Mouse (Mus musculus) brown adipose tissue, adult 24 weeks (tissue): ENCODE measurements around the gene Ate1. TPM values are rescaled to one million over a fixed set of nuclear protein-coding genes. Genes with fewer than 3 reads are reported as not detected.
A peak's percentile ranks its signal among the peaks of the same experiment; 100 is the strongest.
"Not testable (repeated sequence)": the region's sequence is repeated elsewhere in the genome, so short reads cannot be mapped to it uniquely, and the experiment has no call there.

Experiments used
- H3K27ac ChIP-seq: fragments of 200-500 bp; replicated peaks from 2 replicates; pipeline ENCODE4 v1.5.1; 2012; ENCODE audit warnings: low read depth, mild to moderate bottlenecking, low read length
- H3K4me1 ChIP-seq: fragments of 200-500 bp; 2 replicates; pipeline ENCODE4 v1.6.1; 2012; ENCODE audit warnings: low read length, mixed read lengths; ENCODE audit not compliant: control insufficient read depth, insufficient read depth, insufficient read length
- H3K4me3 ChIP-seq: fragments of 200-500 bp; 2 replicates; pipeline ENCODE4 v1.5.1; 2012; ENCODE audit warnings: low read depth, mild to moderate bottlenecking, low read length, moderate library complexity; ENCODE audit not compliant: insufficient read depth
- polyA plus RNA-seq: library from polyadenylated mRNA; stranded (reverse); fragments of >200 nt; gene quantifications from 2 replicates; pipeline ENCODE4 v1.2.4, GENCODE M21; 2012; ENCODE audit not compliant: missing spikeins, insufficient read depth, insufficient read length

Gene Ate1
- polyA plus RNA-seq, 1 experiment, result 16.0 TPM

- not testable (repeated sequence) for H3K27ac ChIP-seq, H3K4me1 ChIP-seq, H3K4me3 ChIP-seq
These were observed 130.1 kb downstream of the Ate1 start for GRCm38 (mm10) chr7:130390060-130390459.

DNA sequence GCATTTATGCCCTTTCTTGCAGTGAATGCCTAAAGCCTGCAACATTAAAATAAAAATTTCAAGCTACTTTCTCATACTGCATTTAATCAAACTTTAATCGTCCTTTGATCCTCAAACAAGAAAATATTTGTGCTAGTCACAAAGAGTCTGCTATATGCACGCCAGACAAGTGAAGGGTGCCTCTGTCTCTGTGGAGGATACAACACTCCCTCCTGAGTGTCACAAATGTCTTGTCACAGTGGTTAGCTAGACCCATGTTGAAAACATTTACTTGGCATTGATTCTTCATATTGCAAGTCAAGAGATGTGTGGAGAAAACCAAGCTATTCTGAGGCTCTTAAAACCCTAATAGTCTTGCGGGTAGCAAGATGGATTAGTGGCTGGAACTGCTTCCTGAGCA, 133.9 kb downstream of the Ate1 start:
- Histone ChIP-seq H3K4me1 (no peaks in the 10 kb centered on the region), H3K27ac (no peak overlapping the region)

DNA sequence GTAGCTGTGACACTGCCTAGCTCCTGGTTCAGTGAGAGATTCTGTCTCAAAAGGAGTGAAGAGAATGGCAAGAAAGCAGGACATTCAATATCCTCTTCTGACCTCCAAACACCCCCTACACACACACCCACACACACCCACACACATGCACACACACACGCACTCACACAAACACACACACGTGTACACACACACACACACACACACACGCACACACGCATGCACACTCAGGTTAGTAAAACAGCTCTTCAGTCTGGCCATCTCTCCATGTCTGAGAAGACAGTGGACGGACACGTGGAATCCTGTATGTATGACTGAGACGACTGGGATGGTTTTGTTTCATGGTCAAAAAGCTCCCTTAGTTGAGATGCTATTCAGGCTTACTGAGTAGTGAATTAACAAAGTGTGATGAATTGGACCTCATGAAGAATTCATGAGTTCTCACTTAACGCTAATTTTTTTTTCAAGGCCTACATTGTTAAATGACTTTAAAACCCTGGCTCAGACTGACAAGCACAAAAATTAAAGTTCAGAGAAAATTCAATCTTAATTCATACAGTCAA, 134.4 kb downstream of the Ate1 start:
- H3K27ac ChIP-seq, result no peak overlapping the region
- no peak overlapping the region for H3K4me3 ChIP-seq
- H3K4me1 ChIP-seq, result no peaks in the 10 kb centered on the region

More for the DNA sequence above, 133.9 kb downstream of the Ate1 start:
- no peak overlapping the region for H3K4me3 ChIP-seq

GRCm38 (mm10) chr7:130382126-130382525, 138.0 kb downstream of the Ate1 start:
- Histone ChIP-seq H3K4me3 (no peak overlapping the region), H3K27ac (no peak overlapping the region), H3K4me1 (no peaks in the 10 kb centered on the region)

DNA sequence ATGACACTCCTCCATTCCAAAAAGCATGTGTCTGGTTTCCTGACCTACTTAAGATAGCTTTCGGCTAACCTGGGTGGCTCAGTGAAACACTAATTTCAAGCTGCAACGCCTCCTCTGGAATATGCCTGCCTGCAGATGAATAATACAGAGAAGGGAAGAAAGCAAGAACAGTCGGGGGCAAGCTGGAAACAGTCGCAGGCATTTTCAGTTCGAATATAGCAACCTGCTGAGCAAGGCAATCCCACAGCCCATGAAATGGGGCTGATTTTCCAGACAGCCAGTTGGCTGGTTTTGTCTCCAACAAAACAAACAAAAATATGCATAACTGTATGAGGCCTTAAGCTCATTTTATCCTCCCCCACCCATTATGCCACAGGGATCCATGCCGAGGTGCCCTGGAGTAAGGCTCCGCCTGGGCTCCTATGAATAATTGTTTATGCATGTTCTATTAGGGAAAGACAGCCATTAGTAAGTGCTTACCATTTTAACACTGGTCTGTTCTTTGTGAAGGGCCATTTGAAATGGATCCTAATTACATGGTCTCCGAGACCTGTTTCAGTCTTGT, 138.7 kb downstream of the Ate1 start:
- Histone ChIP-seq H3K4me1 (no peaks in the 10 kb centered on the region), H3K27ac (no peak overlapping the region), H3K4me3 (no peak overlapping the region)

- H3K27ac ChIP-seq, result no peak overlapping the region
- H3K4me1 ChIP-seq, result no peaks in the 10 kb centered on the region
- H3K4me3 ChIP-seq, result no peak overlapping the region
These were observed 139.3 kb downstream of the Ate1 start for GRCm38 (mm10) chr7:130380769-130381355.

GRCm38 (mm10) chr7:130380367-130380766, 139.8 kb downstream of the Ate1 start:
- Histone ChIP-seq H3K4me1 (no peaks in the 10 kb centered on the region), H3K4me3 (no peak overlapping the region), H3K27ac (no peak overlapping the region)

DNA sequence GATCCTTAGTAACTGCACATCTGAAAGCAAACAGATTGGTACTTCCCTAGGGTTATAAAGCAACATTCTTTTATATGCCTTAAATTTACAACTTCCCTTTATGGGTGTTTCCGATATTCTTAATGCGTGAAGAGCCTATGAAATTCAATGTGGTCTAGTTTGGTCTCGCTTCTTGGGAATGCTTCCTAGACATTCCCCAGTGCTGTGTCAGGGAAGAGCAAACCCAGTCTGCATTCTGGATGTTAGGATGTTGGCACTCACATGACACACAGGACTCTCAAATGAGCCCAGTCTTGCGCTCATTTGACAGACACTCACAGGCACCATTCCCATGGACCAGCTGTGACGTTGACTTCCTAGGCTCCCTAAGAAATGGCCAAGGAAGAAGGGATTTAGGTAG, 140.3 kb downstream of the Ate1 start:
- no peak overlapping the region for H3K27ac ChIP-seq

DNA sequence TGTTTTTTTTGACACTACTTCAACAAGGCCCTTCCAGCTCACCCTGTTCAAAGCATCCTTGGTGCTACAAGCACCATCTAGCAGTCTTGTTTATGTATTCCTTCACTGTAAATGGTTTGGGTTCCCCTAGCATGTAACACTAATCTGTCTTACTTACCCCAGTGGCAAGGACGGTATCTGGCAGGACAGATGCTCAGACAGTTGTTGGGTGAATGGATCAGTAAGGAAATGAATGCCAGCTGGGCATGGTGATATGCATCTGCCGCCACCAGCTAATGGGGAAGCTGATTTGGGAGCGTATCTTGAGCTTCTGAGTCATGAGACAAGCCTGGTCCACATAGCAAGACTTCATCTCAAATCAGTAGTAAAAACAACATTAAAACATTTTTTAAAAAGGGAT, 141.9 kb downstream of the Ate1 start:
- Histone ChIP-seq H3K27ac (no peak overlapping the region), H3K4me3 (no peak overlapping the region), H3K4me1 (peaks cover 2% of the 10 kb centered on the region; the same call in 1 of the 2 replicates)

More for the DNA sequence above, 140.3 kb downstream of the Ate1 start:
- Histone ChIP-seq H3K4me3 (no peak overlapping the region), H3K4me1 (no peaks in the 10 kb centered on the region)

GRCm38 (mm10) chr7:130374311-130374710, 145.9 kb downstream of the Ate1 start:
- Histone ChIP-seq H3K27ac (peak overlapping the region; percentile 69), H3K4me1 (peaks cover 2% of the 10 kb centered on the region; the same call in 1 of the 2 replicates), H3K4me3 (no peak overlapping the region)

DNA sequence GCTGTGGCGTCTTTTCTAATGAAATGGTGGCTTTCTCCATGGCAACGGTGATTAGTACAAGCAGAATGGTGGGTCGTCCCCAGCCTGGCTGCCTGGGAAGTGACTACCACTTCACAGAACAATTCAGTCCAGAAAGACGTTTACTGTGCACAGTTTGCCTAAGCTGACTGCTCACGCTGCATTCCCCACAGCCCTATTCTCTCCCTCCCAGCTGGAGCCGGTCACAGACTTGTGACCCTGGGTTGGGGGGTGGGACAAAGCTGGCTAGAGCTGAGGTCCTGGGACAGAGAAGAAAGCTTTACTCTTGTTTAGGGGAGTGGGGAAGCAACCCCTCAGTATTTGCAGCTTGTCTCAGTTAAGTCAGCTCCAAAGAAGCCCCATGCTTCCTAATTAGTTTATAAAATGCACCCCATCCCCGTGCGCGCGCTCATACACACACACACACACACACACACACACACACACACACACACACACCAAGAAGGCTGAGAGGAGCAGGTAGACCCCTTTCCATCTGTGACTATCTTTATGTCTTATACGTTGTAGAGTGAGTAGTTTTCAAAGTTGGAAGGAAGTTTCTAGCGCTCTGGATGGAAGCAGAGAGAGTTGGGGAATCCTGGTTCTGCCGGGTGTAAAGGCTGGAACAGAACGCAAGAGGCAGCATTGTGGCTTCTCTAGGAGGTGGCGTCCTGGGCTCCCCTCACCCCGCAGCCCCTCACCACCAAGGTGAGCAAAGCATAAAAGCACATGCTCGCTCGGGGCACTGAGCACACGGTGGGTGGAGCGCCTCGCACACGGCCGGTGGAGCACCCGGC, 151.1 kb downstream of the Ate1 start:
- no peak overlapping the region for H3K4me3 ChIP-seq
- H3K27ac ChIP-seq, result no peak overlapping the region
- peaks cover 2% of the 10 kb centered on the region; the same call in 1 of the 2 replicates for H3K4me1 ChIP-seq

- H3K4me3 ChIP-seq, result no peak overlapping the region
- H3K27ac ChIP-seq, result no peak overlapping the region
- no peaks in the 10 kb centered on the region for H3K4me1 ChIP-seq
These were observed 151.9 kb downstream of the Ate1 start for GRCm38 (mm10) chr7:130368036-130368826.

- no peak overlapping the region for H3K27ac ChIP-seq
- H3K4me1 ChIP-seq, result no peaks in the 10 kb centered on the region
- H3K4me3 ChIP-seq, result no peak overlapping the region
These were observed 152.7 kb downstream of the Ate1 start for GRCm38 (mm10) chr7:130367222-130368035.

GRCm38 (mm10) chr7:130365711-130366110, 154.5 kb downstream of the Ate1 start:
- H3K4me3 ChIP-seq, result no peak overlapping the region
- H3K27ac ChIP-seq, result no peak overlapping the region
- H3K4me1 ChIP-seq, result no peaks in the 10 kb centered on the region
